ENCODE assay signal across 24 mouse cellular contexts in the genomic region with DNA sequence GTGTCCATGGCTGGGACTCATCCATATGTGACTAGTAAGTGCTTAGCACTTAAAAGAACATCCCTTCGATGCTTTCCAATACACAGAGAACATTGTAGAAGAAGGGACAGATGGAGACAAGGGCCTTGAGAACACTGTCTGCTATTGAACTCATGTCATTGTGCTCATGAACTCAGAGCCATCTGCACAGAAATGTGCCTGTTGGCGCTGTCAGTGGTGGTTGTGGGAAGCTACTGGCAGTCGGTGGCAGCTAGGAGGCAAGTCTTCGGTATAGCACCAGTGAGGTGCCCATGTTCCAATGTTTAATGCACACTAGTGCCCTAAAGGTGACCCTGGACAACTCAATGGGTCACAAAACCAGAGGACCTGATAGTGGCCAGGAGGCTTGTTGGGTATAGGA. TPM values are rescaled to one million over a fixed set of nuclear protein-coding genes. Genes with fewer than 3 reads are reported as not detected.
"Had no signal": no experiment of that assay in that cellular context is flagged by ENCODE, and none has a peak within 500 bp of the region (broad histone marks: within the 10 kb centered on the region; RNA-seq: fewer than 3 reads in every experiment).

No protein-coding gene starts in this region.

- H3K36me3 ChIP-seq: limb, embryonic 12.5 days; limb, embryonic 15.5 days; midbrain, embryonic 12.5 days; neural tube, embryonic 13.5 days had no signal

- H3K4me2 ChIP-seq: limb, embryonic 12.5 days; limb, embryonic 15.5 days; liver, embryonic 11.5 days; lung, embryonic 14.5 days; midbrain, embryonic 12.5 days; neural tube, embryonic 13.5 days had no signal

- ATAC-seq: intestine, postnatal 0 days; liver, postnatal 0 days; lung, postnatal 0 days; midbrain, embryonic 16.5 days had no signal

- H3K9me3 ChIP-seq: limb, embryonic 12.5 days; limb, embryonic 15.5 days; midbrain, embryonic 12.5 days; neural tube, embryonic 13.5 days had no signal

- H3K4me1 ChIP-seq: limb, embryonic 12.5 days; limb, embryonic 15.5 days; midbrain, embryonic 12.5 days; neural tube, embryonic 13.5 days had no signal

- H3K4me3 ChIP-seq: limb, embryonic 12.5 days; limb, embryonic 15.5 days; midbrain, embryonic 12.5 days; myocyte; neural tube, embryonic 13.5 days had no signal

- H3K27me3 ChIP-seq: limb, embryonic 12.5 days; limb, embryonic 15.5 days; midbrain, embryonic 12.5 days; neural tube, embryonic 13.5 days had no signal

- H3K27ac ChIP-seq: kidney, postnatal 0 days; limb, embryonic 12.5 days; limb, embryonic 15.5 days; liver, embryonic 14.5 days; macrophage; midbrain, embryonic 12.5 days; neural tube, embryonic 13.5 days had no signal

- H3K9ac ChIP-seq: limb, embryonic 12.5 days; limb, embryonic 15.5 days; liver, embryonic 14.5 days; liver, postnatal 0 days; lung, embryonic 14.5 days; midbrain, embryonic 12.5 days; neural tube, embryonic 13.5 days had no signal

- DNase-seq: kidney, adult 2 months; kidney, postnatal 25 days; left cerebral cortex, postnatal 4 days; liver, postnatal 0 days; lung, embryonic 14.5 days; right cerebral cortex, adult 18-20 months; right cerebral cortex, postnatal 14 days; right cerebral cortex, postnatal 4 days; thymus, adult 18-20 months; thymus, postnatal 36 days had no signal

RNA-seq across cellular contexts. Expression of a gene that starts 38.8 kb away (rescaled TPM):
- total RNA-seq: megakaryocyte, adult 5-6 weeks; monocyte, adult 5-6 weeks had no signal
- polyA plus RNA-seq: limb, embryonic 12.5 days; liver, postnatal 0 days; macrophage; myocyte; neural tube, embryonic 13.5 days had no signal
